Mouse (Mus musculus) forelimb bud, embryonic 11.5 days (tissue): Measurements from ENCODE around the gene Gm20388.

Experiments used
- DNase-seq: peaks from one replicate; pipeline ENCODE4 v3.0.0-alpha.2; 2012; ENCODE audit warnings: low read depth, low spot score

Gene Gm20388

GRCm38 (mm10) chr8:120920527-120920926 lies 1009.9 kb downstream of the Gm20388 start:
- DNase-seq = no peak

- no peak for DNase-seq
Observed at GRCm38 (mm10) chr8:120926201-120926600, 1015.6 kb downstream of the Gm20388 start.

- DNase-seq = no peak
Observed at GRCm38 (mm10) chr8:120928082-120928481, 1017.4 kb downstream of the Gm20388 start.

GRCm38 (mm10) chr8:120934596-120934995 lies 1024.0 kb downstream of the Gm20388 start:
- no peak for DNase-seq

GRCm38 (mm10) chr8:120936685-120937084 lies 1026.0 kb downstream of the Gm20388 start:
- no peak for DNase-seq

GRCm38 (mm10) chr8:120937474-120937873 lies 1026.8 kb downstream of the Gm20388 start:
- no peak for DNase-seq

GRCm38 (mm10) chr8:120940287-120940686 lies 1029.6 kb downstream of the Gm20388 start:
- DNase-seq = peak; percentile 52

- no peak for DNase-seq
Observed at GRCm38 (mm10) chr8:120947240-120947639, 1036.6 kb downstream of the Gm20388 start.

- no peak for DNase-seq
Observed at GRCm38 (mm10) chr8:120948050-120948595, 1037.5 kb downstream of the Gm20388 start.

GRCm38 (mm10) chr8:120948620-120949491 lies 1038.2 kb downstream of the Gm20388 start:
- no peak for DNase-seq

GRCm38 (mm10) chr8:120950674-120951218 lies 1040.1 kb downstream of the Gm20388 start:
- DNase-seq = no peak

GRCm38 (mm10) chr8:120959470-120959891 lies 1048.8 kb downstream of the Gm20388 start:
- DNase-seq = peak; percentile 52

GRCm38 (mm10) chr8:120962606-120963380 lies 1052.2 kb downstream of the Gm20388 start:
- DNase-seq = no peak

GRCm38 (mm10) chr8:120966557-120966956 lies 1055.9 kb downstream of the Gm20388 start:
- no peak for DNase-seq

- no peak for DNase-seq
Observed at GRCm38 (mm10) chr8:120968308-120968707, 1057.7 kb downstream of the Gm20388 start.

- DNase-seq = peak; percentile 62
Observed at GRCm38 (mm10) chr8:120970346-120970745, 1059.7 kb downstream of the Gm20388 start.

- no peak for DNase-seq
Observed at GRCm38 (mm10) chr8:120971691-120972469, 1061.2 kb downstream of the Gm20388 start.

GRCm38 (mm10) chr8:120973046-120973445 lies 1062.4 kb downstream of the Gm20388 start:
- no peak for DNase-seq

- DNase-seq = no peak
Observed at GRCm38 (mm10) chr8:120977131-120977530, 1066.5 kb downstream of the Gm20388 start.

GRCm38 (mm10) chr8:120979210-120979609 lies 1068.6 kb downstream of the Gm20388 start:
- no peak for DNase-seq

GRCm38 (mm10) chr8:120980948-120981347 lies 1070.3 kb downstream of the Gm20388 start:
- peak; percentile 48 for DNase-seq
